Mouse (Mus musculus) kidney, adult 18-20 months (tissue): ENCODE data around the gene Fam169b.
"Not testable (repeated sequence)": the region's sequence is repeated elsewhere in the genome, so short reads cannot be mapped to it uniquely, and the experiment has no call there.

Source experiments
- DNase-seq: peaks from one replicate; pipeline ENCODE4 v3.0.0; 2021

Fam169b gene

GRCm38 (mm10) chr7:68287582-68287981, 13.9 kb downstream of the Fam169b start:
- no peak for DNase-seq

GRCm38 (mm10) chr7:68288000-68288399, 14.4 kb downstream of the Fam169b start:
- not testable (repeated sequence) for DNase-seq

GRCm38 (mm10) chr7:68289081-68289480, 15.4 kb downstream of the Fam169b start:
- DNase-seq, result no peak

GRCm38 (mm10) chr7:68291603-68292002, 18.0 kb downstream of the Fam169b start:
- DNase-seq, result no peak

GRCm38 (mm10) chr7:68293997-68294789, 20.6 kb downstream of the Fam169b start:
- DNase-seq, result no peak

- DNase-seq, result no peak
Measured at GRCm38 (mm10) chr7:68296487-68296886, 22.8 kb downstream of the Fam169b start.

GRCm38 (mm10) chr7:68298381-68299076, 24.9 kb downstream of the Fam169b start:
- no peak for DNase-seq

- no peak for DNase-seq
Measured at GRCm38 (mm10) chr7:68301160-68301559, 27.5 kb downstream of the Fam169b start.

GRCm38 (mm10) chr7:68302586-68303433, 29.2 kb downstream of the Fam169b start:
- peak; percentile 68 for DNase-seq

- no peak for DNase-seq
Measured at GRCm38 (mm10) chr7:68303685-68304084, 30.0 kb downstream of the Fam169b start.

- DNase-seq, result no peak
Measured at GRCm38 (mm10) chr7:68305781-68306575, 32.3 kb downstream of the Fam169b start.

- DNase-seq, result no peak
Measured at GRCm38 (mm10) chr7:68306756-68307155, 33.1 kb downstream of the Fam169b start.

GRCm38 (mm10) chr7:68311469-68311868, 37.8 kb downstream of the Fam169b start:
- DNase-seq, result no peak

GRCm38 (mm10) chr7:68312395-68312794, 38.8 kb downstream of the Fam169b start:
- DNase-seq, result no peak

GRCm38 (mm10) chr7:68313038-68313782, 39.6 kb downstream of the Fam169b start:
- DNase-seq, result no peak

GRCm38 (mm10) chr7:68314286-68314685, 40.6 kb downstream of the Fam169b start:
- DNase-seq, result no peak

- DNase-seq, result no peak
Measured at GRCm38 (mm10) chr7:68315068-68315467, 41.4 kb downstream of the Fam169b start.

- peak; percentile 53 for DNase-seq
Measured at GRCm38 (mm10) chr7:68318006-68318788, 44.6 kb downstream of the Fam169b start.

- no peak for DNase-seq
Measured at GRCm38 (mm10) chr7:68318979-68319378, 45.3 kb downstream of the Fam169b start.

GRCm38 (mm10) chr7:68320078-68320810, 46.6 kb downstream of the Fam169b start:
- DNase-seq, result peak; percentile 22
